Mouse (Mus musculus) erythroblast, embryonic 14.5 days (primary cell): ENCODE data around the gene Runx2.

Experiments
- GATA1 ChIP-seq: IDR thresholded peaks from 2 replicates; pipeline ENCODE4 v1.6.1; 2012; ENCODE audit warnings: low read length, inconsistent platforms, mixed read lengths
- TAL1 ChIP-seq: IDR thresholded peaks from 3 replicates; pipeline ENCODE4 v1.6.1; 2012; ENCODE audit warnings: low read length, inconsistent platforms, mixed read lengths

DNA sequence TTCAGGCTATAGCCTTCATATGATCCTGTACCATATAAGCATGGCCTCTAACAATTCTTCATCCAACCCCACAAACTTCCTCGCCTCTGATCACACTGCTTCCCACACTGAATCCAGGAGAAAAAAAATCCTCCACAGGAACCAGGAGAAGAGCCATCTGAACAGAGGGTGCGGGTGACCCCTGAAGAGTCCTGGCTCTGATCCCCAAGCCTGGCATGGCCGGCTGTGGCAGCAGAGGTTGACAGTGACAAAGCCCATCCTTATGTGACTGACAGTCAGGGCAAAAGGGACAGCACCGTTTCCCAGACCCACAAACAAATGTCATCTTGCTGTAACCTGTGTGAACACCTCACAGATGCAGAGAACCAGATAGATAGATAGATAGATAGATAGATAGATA lies 335.1 kb downstream of the Runx2 start:
- TF ChIP-seq TAL1 (no peak), GATA1 (no peak)
